Comparison of ENCODE assay signal across 23 mouse cellular contexts in the genomic region with DNA sequence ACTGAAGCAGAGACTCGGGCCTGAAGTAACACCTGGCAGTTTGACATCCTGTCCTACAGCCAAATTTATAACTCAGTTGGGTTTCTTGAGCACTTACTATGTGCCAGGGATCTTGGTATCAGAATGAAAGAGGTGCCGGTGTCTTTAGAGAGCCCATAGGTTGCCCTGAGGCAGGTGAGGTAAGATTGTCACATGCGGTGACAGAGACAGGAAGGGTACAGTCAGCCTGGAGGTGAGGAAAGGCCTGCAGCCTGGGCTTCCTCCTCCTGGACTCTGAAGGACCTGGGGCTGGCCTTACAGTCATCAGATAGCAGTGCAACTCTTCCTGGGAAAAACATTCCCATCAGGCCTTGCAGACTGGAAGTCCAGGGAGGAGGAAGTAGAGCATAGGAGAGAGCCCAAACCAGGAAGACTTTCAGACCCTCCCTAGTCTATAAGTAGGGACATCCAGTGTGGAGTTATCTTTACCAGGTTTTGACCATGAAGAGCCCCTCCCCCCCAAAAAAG. TPM values are rescaled to one million over a fixed set of nuclear protein-coding genes. Genes with fewer than 3 reads are reported as not detected.
"Had no signal": no experiment of that assay in that cellular context is flagged by ENCODE, and none has a peak within 500 bp of the region (broad histone marks: within the 10 kb centered on the region; RNA-seq: fewer than 3 reads in every experiment).

No protein-coding gene starts in this region.

- H3K27ac ChIP-seq: limb, embryonic 13.5 days; liver, embryonic 14.5 days; neural tube, embryonic 15.5 days; stomach, postnatal 0 days had no signal

- DNase-seq: kidney, adult 18-20 months; kidney, postnatal 14 days; left cerebral cortex, postnatal 4 days; lung, adult 18-20 months; lung, postnatal 36 days; midbrain, embryonic 14.5 days had no signal

- H3K9me3 ChIP-seq: kidney, embryonic 15.5 days; midbrain, embryonic 10.5 days; neural tube, embryonic 15.5 days had no signal

- H3K36me3 ChIP-seq: kidney, embryonic 15.5 days; limb, embryonic 13.5 days; midbrain, embryonic 10.5 days; neural tube, embryonic 15.5 days had no signal

- H3K27me3 ChIP-seq: kidney, embryonic 15.5 days; limb, embryonic 13.5 days; neural tube, embryonic 15.5 days had no signal

- H3K4me3 ChIP-seq: kidney, embryonic 15.5 days; limb, embryonic 13.5 days; midbrain, embryonic 10.5 days; myocyte; neural tube, embryonic 15.5 days had no signal

RNA-seq across cellular contexts. Expression of a gene that starts 25.1 kb away (rescaled TPM):
- total RNA-seq: layer of hippocampus, adult 8-10 months; layer of hippocampus, postnatal 14 days; left cerebral cortex, adult 18-20 months; left cerebral cortex, postnatal 10 days; left cerebral cortex, postnatal 4 days; liver, adult 2 months; megakaryocyte progenitor cell, adult 5-6 weeks had no signal
- polyA plus RNA-seq: large intestine, adult 2 months; limb, embryonic 13.5 days; liver, adult 2 months; liver, embryonic 14.5 days; lung, embryonic 16.5 days; midbrain, embryonic 10.5 days; midbrain, embryonic 14.5 days; myocyte; neural tube, embryonic 11.5 days; neural tube, embryonic 15.5 days; stomach, postnatal 0 days; urinary bladder, adult 2 months had no signal
